Mouse (Mus musculus) heart, embryonic 15.5 days (tissue): ENCODE data around the gene Zfp773. TPM values are rescaled to one million over a fixed set of nuclear protein-coding genes. Genes with fewer than 3 reads are reported as not detected.
"Not testable (repeated sequence)": the region's sequence is repeated elsewhere in the genome, so short reads cannot be mapped to it uniquely, and the experiment has no call there.

Source experiments
- ATAC-seq: fragments of 200-750 bp; cut with Nextera tagmentation; replicated peaks from 2 replicates; pipeline ENCODE4 v1.8.0; 2017; ENCODE audit warnings: low read depth, moderate TSS enrichment; ENCODE audit not compliant: insufficient number of reproducible peaks, insufficient read depth, low FRiP score
- H3K27ac ChIP-seq: fragments of 300-500 bp; sonication (generic); 2 replicates; pipeline ENCODE4 v1.5.1; 2015; ENCODE audit warnings: mild to moderate bottlenecking, inconsistent platforms
- H3K27me3 ChIP-seq: fragments of 300-500 bp; sonication (generic); 2 replicates; pipeline ENCODE4 v1.6.1; 2015; ENCODE audit warnings: inconsistent platforms
- H3K36me3 ChIP-seq: fragments of 300-500 bp; sonication (generic); 2 replicates; pipeline ENCODE4 v1.6.1; 2015; ENCODE audit warnings: mild to moderate bottlenecking, inconsistent platforms
- H3K4me1 ChIP-seq: fragments of 300-500 bp; sonication (generic); replicated peaks from 2 replicates; pipeline ENCODE4 v1.6.1; 2015; ENCODE audit warnings: inconsistent platforms
- H3K4me2 ChIP-seq: fragments of 300-500 bp; sonication (generic); 2 replicates; pipeline ENCODE4 v1.6.1; 2015; ENCODE audit warnings: inconsistent platforms, mild to moderate bottlenecking, moderate library complexity
- H3K4me3 ChIP-seq: fragments of 300-500 bp; sonication (generic); 2 replicates; pipeline ENCODE4 v1.5.1; 2015; ENCODE audit warnings: mild to moderate bottlenecking, inconsistent platforms
- H3K9ac ChIP-seq: fragments of 300-500 bp; sonication (generic); 2 replicates; pipeline ENCODE4 v1.6.1; 2015; ENCODE audit warnings: mild to moderate bottlenecking, inconsistent platforms
- H3K9me3 ChIP-seq: fragments of 300-500 bp; sonication (generic); replicated peaks from 2 replicates; pipeline ENCODE4 v1.6.1; 2016; ENCODE audit warnings: inconsistent platforms
- WGBS: fragments of 180-500 bp; shearing (Covaris S2); methylation state at CpG from one replicate; pipeline ENCODE4 v1.1.7; 2015; ENCODE audit warnings: mixed read lengths; 5-methylcytosine and 5-hydroxymethylcytosine counted together
- polyA plus RNA-seq: library from polyadenylated mRNA; unstranded; fragments of >200 nt; fragmentation: Nextera tagmentation; extraction: Ambion mirVana; gene quantifications from 2 replicates; pipeline ENCODE4 v1.2.1, GENCODE M21; 2015

The Zfp773 gene
- polyA plus RNA-seq, result 0.81 and 1.4 TPM in 2 replicates

GRCm38 (mm10) chr7:7136379-7136866, at the start of gene Zfp773:
TSS of gene Zfp773 (minus strand) at chr7:7136755.
- Histone ChIP-seq H3K4me1 (peaks cover 3% of the 10 kb centered on the region), H3K4me2 (peak within 1 kb of the TSS; percentile 67), H3K9ac (peak within 1 kb of the TSS; percentile 47), H3K27ac (no peak within 1 kb of the TSS), H3K27me3 (no peaks in the 10 kb centered on the region), H3K9me3 (no peaks in the 10 kb centered on the region), H3K36me3 (no peaks in the 10 kb centered on the region), H3K4me3 (peak within 1 kb of the TSS; percentile 59)
- 5% methylated on average over 16 of the region's 16 CpGs for WGBS
- ATAC-seq, result peak; percentile 89

DNA sequence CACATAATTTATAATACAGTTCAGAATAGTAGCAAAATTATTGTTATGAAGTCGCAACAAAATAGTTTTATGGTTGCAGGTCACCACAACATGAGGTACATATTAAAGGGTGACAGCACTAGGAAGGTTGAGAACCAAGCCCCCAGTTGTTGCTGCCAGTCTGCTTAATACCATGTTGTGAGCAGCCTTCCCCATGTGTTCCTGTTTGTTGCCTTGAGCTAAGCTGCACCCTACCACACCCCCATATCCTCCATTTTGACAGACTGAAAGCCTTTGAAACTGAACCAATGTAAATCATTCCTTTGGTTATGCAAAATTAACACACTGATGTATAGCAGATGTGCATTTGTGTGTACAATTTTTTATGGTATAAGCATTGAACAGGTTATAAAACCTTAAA, 49.3 kb upstream of the Zfp773 start:
- H3K4me2 ChIP-seq, result no peak overlapping the region
- no peak for ATAC-seq

DNA sequence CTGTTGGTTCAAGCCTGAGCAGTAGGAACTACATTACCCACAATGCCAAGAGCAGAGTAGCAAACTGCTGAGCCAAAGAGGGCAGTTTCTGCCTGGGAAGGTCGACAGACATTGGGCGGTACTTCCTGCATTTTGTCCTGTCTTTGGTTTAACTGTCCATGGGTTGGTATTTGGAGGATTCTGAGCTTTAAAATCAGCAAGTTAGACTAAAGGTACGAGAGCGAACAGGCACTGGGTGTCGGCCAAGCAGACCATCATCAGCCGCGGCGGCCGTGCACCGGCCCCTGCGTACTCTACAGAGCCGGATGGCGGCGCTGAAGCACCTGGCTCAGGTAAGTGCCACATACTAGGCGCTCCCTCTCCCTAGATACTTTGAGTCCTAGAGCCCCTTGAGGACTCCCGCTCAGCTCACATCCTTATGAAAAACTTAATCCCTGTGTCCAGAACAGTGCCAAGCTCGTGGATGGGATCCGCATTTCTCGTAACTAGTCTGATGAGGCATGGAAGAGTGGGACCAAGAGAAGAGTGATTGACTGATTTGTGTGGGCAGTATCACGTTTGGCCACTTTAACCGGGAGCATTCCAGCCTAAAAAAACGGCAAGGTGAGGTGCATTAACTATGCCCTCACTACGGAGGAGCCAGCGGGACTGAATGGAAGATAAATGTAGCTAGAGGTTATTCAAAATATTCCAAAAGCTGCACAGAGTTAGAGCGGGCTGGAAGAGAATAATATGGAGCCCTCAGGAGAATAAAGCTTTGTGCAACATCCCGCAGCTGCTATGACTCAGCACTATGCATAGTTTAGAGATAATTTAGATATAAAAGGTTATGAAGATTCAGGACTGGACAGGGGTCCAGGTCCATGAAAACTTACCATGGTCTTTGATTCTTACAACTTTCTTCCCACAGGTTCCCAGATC, 34.9 kb upstream of the Zfp773 start, which contains the start of gene Zfp418:
Zfp418 (plus strand) TSS at position 104 of the 921 bp plus-strand sequence.
- WGBS, result 1% methylated on average over 26 of the region's 26 CpGs
- no peak within 1 kb of the TSS for H3K27ac ChIP-seq
- peak within 1 kb of the TSS; percentile 61 for H3K9ac ChIP-seq
- peaks cover 7% of the 10 kb centered on the region for H3K4me1 ChIP-seq
- peak within 1 kb of the TSS; percentile 68 for H3K4me3 ChIP-seq
- ATAC-seq, result peak; percentile 87
- H3K36me3 ChIP-seq, result peaks cover 8% of the 10 kb centered on the region; the same call in 1 of the 2 replicates
- H3K4me2 ChIP-seq, result peak within 1 kb of the TSS; percentile 70
- no peaks in the 10 kb centered on the region for H3K27me3 ChIP-seq
- no peaks in the 10 kb centered on the region for H3K9me3 ChIP-seq

More for the DNA sequence above, 49.3 kb upstream of the Zfp773 start:
- Histone ChIP-seq H3K4me1 (peaks cover 4% of the 10 kb centered on the region; the same call in 1 of the 2 replicates), H3K27me3 (no peaks in the 10 kb centered on the region), H3K9me3 (no peaks in the 10 kb centered on the region), H3K4me3 (no peak overlapping the region), H3K36me3 (peaks cover 20% of the 10 kb centered on the region), H3K27ac (no peak overlapping the region), H3K9ac (no peak overlapping the region)
- WGBS, result 85% methylated on average over 1 of the region's 1 CpGs

DNA sequence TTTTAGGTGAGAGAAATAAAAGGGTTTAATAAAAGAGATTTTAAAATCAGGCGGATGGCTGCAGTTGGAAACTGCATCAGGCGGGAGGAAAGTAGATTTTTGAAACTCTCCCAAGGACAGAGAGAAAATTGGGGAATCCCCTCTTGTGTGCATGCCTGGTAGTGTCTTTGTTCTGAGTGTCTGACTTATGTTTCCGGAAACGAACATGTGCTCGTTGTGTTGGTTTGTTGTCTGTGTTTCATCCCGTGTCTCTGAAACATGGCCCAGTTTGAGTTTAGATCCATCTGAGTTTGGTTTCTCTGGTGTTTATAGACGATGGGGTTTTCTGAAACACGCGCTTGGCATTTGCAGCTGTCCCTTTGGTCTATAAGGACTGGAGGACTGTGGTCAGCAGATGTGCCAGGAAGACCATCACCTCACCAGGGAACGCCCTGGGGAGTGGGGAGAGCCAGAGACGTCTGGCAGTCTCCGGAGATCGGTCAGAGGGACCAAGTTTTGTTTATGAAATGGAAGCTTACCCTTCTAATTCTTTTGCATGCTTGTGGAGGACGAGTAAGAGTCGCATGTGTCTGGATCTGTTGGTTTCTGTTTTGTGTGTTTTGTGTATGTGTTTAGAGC, 9.5 kb upstream of the Zfp773 start:
- Histone ChIP-seq H3K9ac (no peak overlapping the region), H3K27ac (no peak overlapping the region), H3K4me3 (no peak overlapping the region), H3K27me3 (no peaks in the 10 kb centered on the region), H3K9me3 (no peaks in the 10 kb centered on the region; the same call in 1 of the 2 replicates), H3K4me1 (no peaks in the 10 kb centered on the region), H3K36me3 (no peaks in the 10 kb centered on the region), H3K4me2 (no peak overlapping the region)
- no peak for ATAC-seq
- 82% methylated on average over 15 of the region's 15 CpGs for WGBS

DNA sequence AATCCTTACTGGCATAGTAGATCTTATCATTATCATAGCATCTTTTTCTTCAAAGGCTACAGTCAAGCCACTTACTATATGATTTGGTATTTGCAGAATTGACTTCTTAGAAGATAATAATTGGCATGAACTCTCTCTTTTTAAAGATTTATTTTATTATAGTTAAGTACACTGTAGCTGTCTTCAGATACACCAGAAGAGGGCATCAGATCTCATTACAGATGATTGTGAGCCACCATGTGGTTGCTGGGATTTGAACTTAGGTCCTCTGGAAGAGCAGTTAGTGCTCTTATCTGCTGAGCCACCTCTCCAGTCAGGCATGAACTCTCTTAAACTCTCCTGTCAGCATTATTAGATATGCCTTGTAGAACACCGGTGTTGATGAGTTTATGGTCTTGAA, 7.7 kb upstream of the Zfp773 start:
- Histone ChIP-seq H3K36me3 (no peaks in the 10 kb centered on the region), H3K27ac (no peak overlapping the region), H3K27me3 (no peaks in the 10 kb centered on the region), H3K4me3 (no peak overlapping the region), H3K4me2 (no peak overlapping the region), H3K9ac (no peak overlapping the region), H3K4me1 (no peaks in the 10 kb centered on the region), H3K9me3 (no peaks in the 10 kb centered on the region; the same call in 1 of the 2 replicates)
- 84% methylated on average over 1 of the region's 1 CpGs for WGBS
- ATAC-seq, result no peak

DNA sequence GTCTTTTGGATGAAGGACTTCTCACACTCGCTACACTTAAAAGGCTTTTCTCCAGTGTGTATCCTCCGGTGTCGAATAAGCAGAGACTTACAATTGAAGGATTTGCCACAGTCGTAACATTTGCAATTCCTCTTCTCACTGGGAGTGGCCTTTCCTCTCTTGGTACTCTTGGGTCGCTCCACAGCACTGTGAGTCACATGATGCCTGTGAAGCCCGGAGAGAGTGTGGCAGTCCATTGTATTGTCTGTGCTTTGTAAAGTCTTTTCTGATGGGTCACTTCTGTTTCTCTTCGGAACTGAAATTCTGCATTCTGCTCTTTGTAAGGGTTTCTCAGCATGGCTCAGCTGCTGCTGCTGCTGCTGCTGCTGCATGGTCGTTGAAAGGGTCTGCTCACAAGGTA, 3.8 kb downstream of the Zfp773 start:
- peaks cover 3% of the 10 kb centered on the region for H3K4me1 ChIP-seq

GRCm38 (mm10) chr7:7130491-7131124, 5.9 kb downstream of the Zfp773 start:
- not testable (repeated sequence) for H3K27ac ChIP-seq, H3K4me1 ChIP-seq, H3K27me3 ChIP-seq, H3K9ac ChIP-seq, H3K4me2 ChIP-seq, ATAC-seq, H3K4me3 ChIP-seq, H3K36me3 ChIP-seq, H3K9me3 ChIP-seq
- WGBS, result 87% methylated on average over 15 of the region's 15 CpGs

More for the DNA sequence above, 3.8 kb downstream of the Zfp773 start:
- Histone ChIP-seq H3K9ac (no peak overlapping the region), H3K4me2 (no peak overlapping the region), H3K4me3 (no peak overlapping the region), H3K9me3 (no peaks in the 10 kb centered on the region), H3K27me3 (no peaks in the 10 kb centered on the region), H3K36me3 (no peaks in the 10 kb centered on the region), H3K27ac (no peak overlapping the region)
- no peak for ATAC-seq
- WGBS, result 74% methylated on average over 8 of the region's 8 CpGs

- Histone ChIP-seq H3K4me3 (peak overlapping the region; percentile 76), H3K27ac (no peak overlapping the region), H3K27me3 (no peaks in the 10 kb centered on the region), H3K9me3 (no peaks in the 10 kb centered on the region), H3K4me1 (peaks cover 11% of the 10 kb centered on the region), H3K9ac (peak overlapping the region; percentile 54; the same call in 1 of the 2 replicates), H3K4me2 (peak overlapping the region; percentile 71), H3K36me3 (peaks cover 9% of the 10 kb centered on the region)
- no peak for ATAC-seq
- WGBS, result 53% methylated on average over 6 of the region's 6 CpGs
These were observed 15.0 kb downstream of the Zfp773 start for GRCm38 (mm10) chr7:7121602-7121980.

GRCm38 (mm10) chr7:7120921-7121601, 15.5 kb downstream of the Zfp773 start, which contains the start of gene Zfp954:
TSS of gene Zfp954 (minus strand) at chr7:7121488.
- Histone ChIP-seq H3K4me2 (peak within 1 kb of the TSS; percentile 71), H3K9ac (peak within 1 kb of the TSS; percentile 54), H3K36me3 (peaks cover 9% of the 10 kb centered on the region), H3K27ac (peak within 1 kb of the TSS; percentile 72), H3K9me3 (no peaks in the 10 kb centered on the region), H3K4me1 (peaks cover 11% of the 10 kb centered on the region), H3K27me3 (no peaks in the 10 kb centered on the region), H3K4me3 (peak within 1 kb of the TSS; percentile 76)
- ATAC-seq, result peak; percentile 92
- WGBS, result under 1% methylated on average over 30 of the region's 30 CpGs

- Histone ChIP-seq H3K4me1 (peaks cover 11% of the 10 kb centered on the region), H3K4me3 (no peak overlapping the region), H3K4me2 (no peak overlapping the region), H3K9me3 (no peaks in the 10 kb centered on the region), H3K36me3 (peaks cover 26% of the 10 kb centered on the region), H3K27me3 (no peaks in the 10 kb centered on the region), H3K9ac (no peak overlapping the region), H3K27ac (no peak overlapping the region)
- no peak for ATAC-seq
- WGBS, result 91% methylated on average over 2 of the region's 2 CpGs
These were observed 18.1 kb downstream of the Zfp773 start for GRCm38 (mm10) chr7:7118441-7118840.
